ENCODE assay signal across 9 mouse cellular contexts in genomic region chr5:115076144-115076901, GRCm38 (mm10). TPM values are rescaled to one million over a fixed set of nuclear protein-coding genes. Genes with fewer than 3 reads are reported as not detected.
DNase-seq lines count a peak whose midpoint lies in the region; ATAC-seq and TF ChIP-seq lines count a peak whose summit lies in the region.
"Had no signal": no experiment of that assay in that cellular context is flagged by ENCODE, and none has a peak within 500 bp of the region (broad histone marks: within the 10 kb centered on the region; RNA-seq: fewer than 3 reads in every experiment).

No protein-coding gene starts in this region.

- H3K4me2 ChIP-seq in hindbrain, embryonic 16.5 days (ENCODE audit: low read length), result no peak overlapping the region
- H3K4me2 ChIP-seq: embryonic facial prominence, embryonic 13.5 days had no signal

- in situ Hi-C loops in ES-E14 (cut with MboI; ENCODE audit: low sequenced_read_pairs in 2 of 2, unreplicated experiment in 2 of 2), result no loop called here

- H3K9me3 ChIP-seq in hindbrain, embryonic 10.5 days, result no peaks in the 10 kb centered on the region
- no peaks in the 10 kb centered on the region for H3K9me3 ChIP-seq in hindbrain, embryonic 16.5 days (ENCODE audit: control insufficient read depth, low read length)
- H3K9me3 ChIP-seq in ES-E14 (ENCODE audit: control insufficient read depth, insufficient read depth, low read depth, low read length), result no peaks in the 10 kb centered on the region
- H3K9me3 ChIP-seq: embryonic facial prominence, embryonic 13.5 days had no signal

- H3K9ac ChIP-seq in hindbrain, embryonic 16.5 days (ENCODE audit: low read depth, low read length), result no peak overlapping the region
- H3K9ac ChIP-seq in ES-E14 (ENCODE audit: insufficient read depth, low read depth, low read length, poor library complexity, severe bottlenecking), result no peak overlapping the region
- H3K9ac ChIP-seq: embryonic facial prominence, embryonic 13.5 days had no signal

- H3K27me3 ChIP-seq in hindbrain, embryonic 10.5 days (ENCODE audit: insufficient read depth, poor library complexity, severe bottlenecking), result no peaks in the 10 kb centered on the region
- H3K27me3 ChIP-seq in hindbrain, embryonic 16.5 days (replicated peaks; ENCODE audit: control insufficient read depth, insufficient read depth, low read length), result no peaks in the 10 kb centered on the region
- H3K27me3 ChIP-seq: embryonic facial prominence, embryonic 13.5 days had no signal

- H3K4me3 ChIP-seq in hindbrain, embryonic 10.5 days, result no peak overlapping the region
- H3K4me3 ChIP-seq in hindbrain, embryonic 16.5 days (ENCODE audit: low read length), result no peak overlapping the region
- no peak overlapping the region for H3K4me3 ChIP-seq in ES-E14 (ENCODE audit: insufficient read depth in 1 of 2, low read depth in 1 of 2, low read length in 2 of 2, poor library complexity in 1 of 2, severe bottlenecking in 1 of 2)
- H3K4me3 ChIP-seq: embryonic facial prominence, embryonic 13.5 days had no signal

- 64% methylated on average over 5 of the region's 5 CpGs for WGBS in hindbrain, embryonic 10.5 days
- WGBS in hindbrain, embryonic 16.5 days, result 60% methylated on average over 5 of the region's 5 CpGs

- no peaks in the 10 kb centered on the region for H3K4me1 ChIP-seq in hindbrain, embryonic 10.5 days (replicated peaks)
- peaks cover 1% of the 10 kb centered on the region; the same call in 1 of the 2 replicates for H3K4me1 ChIP-seq in hindbrain, embryonic 16.5 days (ENCODE audit: control insufficient read depth, insufficient read depth, low read depth, low read length)
- H3K4me1 ChIP-seq in ES-E14 (ENCODE audit: control insufficient read depth in 2 of 2, insufficient read depth in 2 of 2, low read length in 2 of 2, poor library complexity in 1 of 2), result peaks cover 0 to 3% of the 10 kb centered on the region in 2 experiments; a peak in 1 of 4 replicates

- ATAC-seq in hindbrain, embryonic 16.5 days, result no peak

- H3K27ac ChIP-seq in hindbrain, embryonic 10.5 days, result no peak overlapping the region
- H3K27ac ChIP-seq in hindbrain, embryonic 16.5 days (ENCODE audit: low read depth, low read length), result no peak overlapping the region
- no peak overlapping the region for H3K27ac ChIP-seq in ES-E14 (ENCODE audit: insufficient read depth, low read depth, low read length, poor library complexity, severe bottlenecking)
- H3K27ac ChIP-seq: embryonic facial prominence, embryonic 13.5 days had no signal

- peaks cover 46% of the 10 kb centered on the region for H3K36me3 ChIP-seq in hindbrain, embryonic 10.5 days
- H3K36me3 ChIP-seq in hindbrain, embryonic 16.5 days (ENCODE audit: control insufficient read depth, insufficient read depth, low read length), result no peaks in the 10 kb centered on the region
- H3K36me3 ChIP-seq in ES-E14 (ENCODE audit: control insufficient read depth, insufficient read depth, low read length, poor library complexity, severe bottlenecking), result peaks cover 7% of the 10 kb centered on the region; the same call in 1 of the 2 replicates

- DNase-seq in hindbrain, embryonic 10.5 days (ENCODE audit: low spot score), result peak; percentile 67
- DNase-seq in ES-E14 (ENCODE audit: low read depth, low spot score), result peak; percentile 49
- DNase-seq in cerebellum, adult 11-12 months, result peak; percentile 39
- DNase-seq in gastrocnemius, postnatal 10 days, result peak; percentile 69
- peak; percentile 55 to 70 for DNase-seq in layer of hippocampus, postnatal 14 days (ENCODE audit: low spot score in 2 of 2)
- DNase-seq in lung, postnatal 4 days, result peak; percentile 49 to 78
- DNase-seq in spleen, postnatal 4 days (ENCODE audit: low spot score in 2 of 2), result peak; percentile 84 to 90

TF ChIP-seq in ES-E14, 5 proteins besides CTCF, POLR2A, EP300 and RAD21:
- TF ChIP-seq ZC3H11A (IDR thresholded peaks at IDR 0.05; ENCODE audit: borderline replicate concordance, low read depth, low read length), result peak; percentile 52; the same call in 1 of the 2 replicates
- TF ChIP-seq CHD2 (IDR thresholded peaks at IDR 0.05; ENCODE audit: low read depth, low read length), result no peak

RNA-seq across cellular contexts. Expression of gene Gm10401, which starts 21.8 kb away (rescaled TPM):
- 22.3 and 22.8 TPM in 2 replicates for polyA plus RNA-seq in hindbrain, embryonic 10.5 days (2016; fragmentation: Nextera tagmentation; extraction: Ambion mirVana)
- polyA plus RNA-seq in hindbrain, embryonic 16.5 days (2015; fragmentation: Nextera tagmentation; extraction: Ambion mirVana), result 32.2 and 35.9 TPM in 2 replicates
- 5.8 and 7.7 TPM in 2 replicates for total RNA-seq in ES-E14 (2012; rRNA removed)
- not detected for total RNA-seq in gastrocnemius, postnatal 10 days (2021)
- total RNA-seq in layer of hippocampus, postnatal 14 days (2021), result not detected

RNA-seq across cellular contexts. Expression of gene Acads, which starts 42.8 kb away (rescaled TPM):
- 67.2 and 70.6 TPM in 2 replicates for polyA plus RNA-seq in hindbrain, embryonic 10.5 days (2016; fragmentation: Nextera tagmentation; extraction: Ambion mirVana)
- 20.7 and 22.0 TPM in 2 replicates for polyA plus RNA-seq in hindbrain, embryonic 16.5 days (2015; fragmentation: Nextera tagmentation; extraction: Ambion mirVana)
- 41.1 and 43.6 TPM in 2 replicates for total RNA-seq in ES-E14 (2012; rRNA removed)
- total RNA-seq in gastrocnemius, postnatal 10 days (2021), result 10 to 100 TPM; 53.8 to 67.7 TPM
- 1 to 10 TPM; 8.5 to 9.9 TPM for total RNA-seq in layer of hippocampus, postnatal 14 days (2021)

RNA-seq across cellular contexts. Expression of gene Unc119b, which starts 58.5 kb away (rescaled TPM):
- polyA plus RNA-seq in hindbrain, embryonic 10.5 days (2016; fragmentation: Nextera tagmentation; extraction: Ambion mirVana), result 66.9 and 74.6 TPM in 2 replicates
- polyA plus RNA-seq in hindbrain, embryonic 16.5 days (2015; fragmentation: Nextera tagmentation; extraction: Ambion mirVana), result 31.5 and 36.8 TPM in 2 replicates
- 27.1 and 27.5 TPM in 2 replicates for total RNA-seq in ES-E14 (2012; rRNA removed)
- 10 to 100 TPM; 13.4 to 18.5 TPM for total RNA-seq in gastrocnemius, postnatal 10 days (2021)
- 10 to 100 TPM; 31.1 to 32.2 TPM for total RNA-seq in layer of hippocampus, postnatal 14 days (2021)
